Mouse (Mus musculus): ENCODE measurements at regions not wholly inside any gene's neighbourhood (a gene's known extent, or its start where the extent isn't known, plus 50 kb on each side); places are given as distances from the start of the nearest gene placed in this dataset.
A peak's percentile ranks its signal among the peaks of the same experiment; 100 is the strongest.
"Not testable (repeated sequence)": the region's sequence is repeated elsewhere in the genome, so short reads cannot be mapped to it uniquely, and the experiment has no call there.

GRCm38 (mm10) chr10:26139100-26140093, 60.5 kb upstream of the Tmem200a start:
- no peaks in the 10 kb centered on the region for H3K4me1 ChIP-seq (ENCODE audit: control insufficient read depth, insufficient read depth, low read length)
- H3K4me2 ChIP-seq (ENCODE audit: low read depth), result no peak overlapping the region
- H3K36me3 ChIP-seq (ENCODE audit: control insufficient read depth, insufficient read depth, low read length), result no peaks in the 10 kb centered on the region
- no peak overlapping the region for H3K27ac ChIP-seq (ENCODE audit: low read depth, low read length)
- peak; percentile 71; the same call in 1 of the 2 replicates for ATAC-seq (ENCODE audit: insufficient read depth, low FRiP score, low TSS enrichment)
- H3K9ac ChIP-seq (ENCODE audit: low read length), result no peak overlapping the region
- peak; percentile 67 for DNase-seq (ENCODE audit: low spot score)
- 35% methylated on average over 12 of the region's 12 CpGs for whole genome bisulfite sequencing
- H3K27me3 ChIP-seq (ENCODE audit: control insufficient read depth, insufficient read depth, low read length), result no peaks in the 10 kb centered on the region
- no peak overlapping the region for H3K4me3 ChIP-seq (ENCODE audit: low read depth, low read length)
- no peaks in the 10 kb centered on the region for H3K9me3 ChIP-seq (ENCODE audit: control insufficient read depth, low read length)

- Histone ChIP-seq H3K4me1 (ENCODE audit: control insufficient read depth, insufficient read depth, low read length) (no peaks in the 10 kb centered on the region), H3K27ac (ENCODE audit: low read depth, low read length) (no peak overlapping the region), H3K9ac (ENCODE audit: low read length) (no peak overlapping the region), H3K9me3 (ENCODE audit: control insufficient read depth, low read length) (no peaks in the 10 kb centered on the region), H3K27me3 (ENCODE audit: control insufficient read depth, insufficient read depth, low read length) (no peaks in the 10 kb centered on the region), H3K4me3 (ENCODE audit: low read depth, low read length) (no peak overlapping the region), H3K4me2 (ENCODE audit: low read depth) (no peak overlapping the region), H3K36me3 (ENCODE audit: control insufficient read depth, insufficient read depth, low read length) (no peaks in the 10 kb centered on the region)
- DNase-seq (ENCODE audit: low spot score) (no peak), ATAC-seq (ENCODE audit: insufficient read depth, low FRiP score, low TSS enrichment) (no peak)
- 80% methylated on average over 2 of the region's 2 CpGs for WGBS
These were observed 73.7 kb upstream of the Tmem200a start for GRCm38 (mm10) chr10:26152586-26152985.

- Histone ChIP-seq H3K9me3 (ENCODE audit: control insufficient read depth, low read length) (no peaks in the 10 kb centered on the region), H3K4me3 (ENCODE audit: low read depth, low read length) (no peak overlapping the region), H3K27ac (ENCODE audit: low read depth, low read length) (no peak overlapping the region), H3K36me3 (ENCODE audit: control insufficient read depth, insufficient read depth, low read length) (no peaks in the 10 kb centered on the region), H3K27me3 (ENCODE audit: control insufficient read depth, insufficient read depth, low read length) (no peaks in the 10 kb centered on the region), H3K4me1 (ENCODE audit: control insufficient read depth, insufficient read depth, low read length) (no peaks in the 10 kb centered on the region), H3K9ac (ENCODE audit: low read length) (no peak overlapping the region), H3K4me2 (ENCODE audit: low read depth) (no peak overlapping the region)
- DNase-seq (ENCODE audit: low spot score) (peak; percentile 11), ATAC-seq (ENCODE audit: insufficient read depth, low FRiP score, low TSS enrichment) (peak; percentile 69; the same call in 1 of the 2 replicates)
- WGBS, result 24% methylated on average over 3 of the region's 3 CpGs
These were observed 70.7 kb upstream of the Samd3 start for GRCm38 (mm10) chr10:26158786-26159185.

- H3K36me3 ChIP-seq (ENCODE audit: control insufficient read depth, insufficient read depth, low read length); H3K4me3 ChIP-seq (ENCODE audit: low read depth, low read length); H3K4me2 ChIP-seq (ENCODE audit: low read depth); H3K4me1 ChIP-seq (ENCODE audit: control insufficient read depth, insufficient read depth, low read length); H3K9me3 ChIP-seq (ENCODE audit: control insufficient read depth, low read length); ATAC-seq (ENCODE audit: insufficient read depth, low FRiP score, low TSS enrichment); H3K9ac ChIP-seq (ENCODE audit: low read length); H3K27ac ChIP-seq (ENCODE audit: low read depth, low read length); DNase-seq (ENCODE audit: low spot score); H3K27me3 ChIP-seq (ENCODE audit: control insufficient read depth, insufficient read depth, low read length): not testable (repeated sequence)
These were observed 68.4 kb upstream of the Samd3 start for GRCm38 (mm10) chr10:26161139-26161538.

- H3K9ac ChIP-seq (ENCODE audit: low read length), result no peak overlapping the region
- 88% methylated on average over 2 of the region's 2 CpGs for WGBS
- no peaks in the 10 kb centered on the region for H3K27me3 ChIP-seq (ENCODE audit: control insufficient read depth, insufficient read depth, low read length)
- no peak overlapping the region for H3K4me3 ChIP-seq (ENCODE audit: low read depth, low read length)
- DNase-seq (ENCODE audit: low spot score) (no peak), ATAC-seq (ENCODE audit: insufficient read depth, low FRiP score, low TSS enrichment) (no peak)
- no peaks in the 10 kb centered on the region for H3K36me3 ChIP-seq (ENCODE audit: control insufficient read depth, insufficient read depth, low read length)
- no peak overlapping the region for H3K27ac ChIP-seq (ENCODE audit: low read depth, low read length)
- H3K4me1 ChIP-seq (ENCODE audit: control insufficient read depth, insufficient read depth, low read length), result no peaks in the 10 kb centered on the region
- H3K4me2 ChIP-seq (ENCODE audit: low read depth), result no peak overlapping the region
- no peaks in the 10 kb centered on the region for H3K9me3 ChIP-seq (ENCODE audit: control insufficient read depth, low read length)
These were observed 65.0 kb upstream of the Samd3 start for GRCm38 (mm10) chr10:26164531-26164930.

- Histone ChIP-seq H3K9me3 (ENCODE audit: control insufficient read depth, low read length) (no peaks in the 10 kb centered on the region), H3K4me2 (ENCODE audit: low read depth) (no peak overlapping the region), H3K4me1 (ENCODE audit: control insufficient read depth, insufficient read depth, low read length) (no peaks in the 10 kb centered on the region), H3K27me3 (ENCODE audit: control insufficient read depth, insufficient read depth, low read length) (no peaks in the 10 kb centered on the region), H3K36me3 (ENCODE audit: control insufficient read depth, insufficient read depth, low read length) (no peaks in the 10 kb centered on the region), H3K9ac (ENCODE audit: low read length) (no peak overlapping the region), H3K4me3 (ENCODE audit: low read depth, low read length) (no peak overlapping the region), H3K27ac (ENCODE audit: low read depth, low read length) (no peak overlapping the region)
- ATAC-seq (ENCODE audit: insufficient read depth, low FRiP score, low TSS enrichment) (no peak), DNase-seq (ENCODE audit: low spot score) (no peak)
- 93% methylated on average over 1 of the region's 1 CpGs for WGBS
These were observed 51.9 kb upstream of the Samd3 start for GRCm38 (mm10) chr10:26177591-26177990.

- no peak for DNase-seq (ENCODE audit: low spot score)
These were observed 51.2 kb upstream of the Samd3 start for GRCm38 (mm10) chr10:26178356-26178755.

More at GRCm38 (mm10) chr10:26178356-26178755, 51.2 kb upstream of the Samd3 start:
- no peaks in the 10 kb centered on the region for H3K9me3 ChIP-seq (ENCODE audit: control insufficient read depth, low read length)
- H3K27me3 ChIP-seq (ENCODE audit: control insufficient read depth, insufficient read depth, low read length), result no peaks in the 10 kb centered on the region
- no peaks in the 10 kb centered on the region for H3K36me3 ChIP-seq (ENCODE audit: control insufficient read depth, insufficient read depth, low read length)
- H3K4me1 ChIP-seq (ENCODE audit: control insufficient read depth, insufficient read depth, low read length), result no peaks in the 10 kb centered on the region
- no peak overlapping the region for H3K4me3 ChIP-seq (ENCODE audit: low read depth, low read length)
- 81% methylated on average over 3 of the region's 3 CpGs for WGBS
- no peak overlapping the region for H3K9ac ChIP-seq (ENCODE audit: low read length)
- H3K4me2 ChIP-seq (ENCODE audit: low read depth), result no peak overlapping the region
- no peak overlapping the region for H3K27ac ChIP-seq (ENCODE audit: low read depth, low read length)
- ATAC-seq (ENCODE audit: insufficient read depth, low FRiP score, low TSS enrichment), result no peak

Measured in neural tube, embryonic 11.5 days (tissue).